In genomic region chr11:8432941-8433340, GRCm38 (mm10) we compare ENCODE assay signal across 24 mouse cellular contexts.
"Had no signal": no experiment of that assay in that cellular context is flagged by ENCODE, and none has a peak within 500 bp of the region (broad histone marks: within the 10 kb centered on the region; RNA-seq: fewer than 3 reads in every experiment).

No protein-coding gene starts in this region.

- H3K4me1 ChIP-seq: heart, embryonic 10.5 days; heart, embryonic 12.5 days; hindbrain, embryonic 10.5 days; hindbrain, embryonic 12.5 days; intestine, embryonic 15.5 days; limb, embryonic 12.5 days; liver, embryonic 13.5 days had no signal

- H3K4me3 ChIP-seq: gastrocnemius, adult 2 months; heart, embryonic 10.5 days; heart, embryonic 12.5 days; hindbrain, embryonic 10.5 days; hindbrain, embryonic 12.5 days; intestine, embryonic 15.5 days; layer of hippocampus, adult 2 months; left cerebral cortex, adult 2 months; limb, embryonic 12.5 days; limb, embryonic 15.5 days; liver, embryonic 13.5 days had no signal

- H3K27ac ChIP-seq: gastrocnemius, adult 2 months; heart, embryonic 10.5 days; hindbrain, embryonic 10.5 days; hindbrain, embryonic 12.5 days; hindbrain, embryonic 14.5 days; intestine, embryonic 15.5 days; layer of hippocampus, adult 2 months; left cerebral cortex, adult 2 months; limb, embryonic 12.5 days; limb, embryonic 15.5 days; liver, embryonic 13.5 days had no signal

- H3K4me2 ChIP-seq: heart, embryonic 12.5 days; hindbrain, embryonic 12.5 days; hindbrain, embryonic 14.5 days; intestine, embryonic 15.5 days; limb, embryonic 12.5 days; limb, embryonic 15.5 days; liver, embryonic 13.5 days had no signal

- DNase-seq: gastrocnemius, adult 2 months; gastrocnemius, postnatal 10 days; gastrocnemius, postnatal 25 days; heart, postnatal 10 days; heart, postnatal 4 days; kidney, adult 18-20 months; kidney, adult 8-10 months; kidney, postnatal 10 days; kidney, postnatal 25 days; kidney, postnatal 4 days; liver, embryonic 13.5 days had no signal

- H3K27me3 ChIP-seq: heart, embryonic 12.5 days; hindbrain, embryonic 12.5 days; intestine, embryonic 15.5 days; limb, embryonic 12.5 days; limb, embryonic 15.5 days; liver, embryonic 13.5 days had no signal

- ATAC-seq: hindbrain, embryonic 16.5 days; inflammation-experienced regulatory T-cells, adult 6 months; intestine, embryonic 15.5 days; intestine, postnatal 0 days had no signal

- H3K9ac ChIP-seq: heart, embryonic 12.5 days; hindbrain, embryonic 12.5 days; hindbrain, embryonic 14.5 days; intestine, embryonic 15.5 days; limb, embryonic 12.5 days; limb, embryonic 15.5 days; liver, embryonic 13.5 days had no signal

- H3K9me3 ChIP-seq: heart, embryonic 10.5 days; hindbrain, embryonic 10.5 days; hindbrain, embryonic 12.5 days; intestine, embryonic 15.5 days; limb, embryonic 12.5 days; limb, embryonic 15.5 days; liver, embryonic 13.5 days had no signal
